Mouse (Mus musculus) MEL (cell line): ENCODE measurements around the gene Nhsl2.

Source experiments
- CTCF ChIP-seq, 3 experiments: IDR thresholded peaks in 2 of 3; conservative IDR thresholded peaks in 1 of 3; 2 replicates each; pipeline ENCODE4 v1.5.1; 2011 to 2012; ENCODE audit warnings: low read length in 3 of 3, low read depth in 2 of 3, mild to moderate bottlenecking in 2 of 3, improper control_type of control experiment in 1 of 3, inconsistent platforms in 1 of 3, mixed read lengths in 1 of 3, moderate library complexity in 1 of 3; ENCODE audit not compliant: control insufficient read depth in 1 of 3, insufficient read depth in 1 of 3, poor library complexity in 1 of 3, severe bottlenecking in 1 of 3
- GATA1 ChIP-seq: IDR thresholded peaks from 2 replicates; pipeline ENCODE4 v1.6.1; 2011; ENCODE audit warnings: low read depth, low read length, improper control_type of control experiment
- JUND ChIP-seq: IDR thresholded peaks from 2 replicates; pipeline ENCODE4 v1.6.1; 2011; ENCODE audit warnings: low read depth, mild to moderate bottlenecking, improper control_type of control experiment, low read length
- MAX ChIP-seq: IDR thresholded peaks from 2 replicates; pipeline ENCODE4 v1.6.1; 2011; ENCODE audit warnings: low read length, improper control_type of control experiment
- NELFE ChIP-seq: IDR thresholded peaks from 2 replicates; pipeline ENCODE4 v1.6.1; 2011; ENCODE audit warnings: low read depth, low read length, improper control_type of control experiment
- NRF1 ChIP-seq: IDR thresholded peaks from 2 replicates; pipeline ENCODE4 v1.6.1; 2014; ENCODE audit warnings: low read depth, mild to moderate bottlenecking, inconsistent platforms, low read length, improper control_type of control experiment, moderate library complexity; ENCODE audit not compliant: poor library complexity, insufficient read depth, severe bottlenecking
- POLR2A ChIP-seq, 2 experiments: IDR thresholded peaks; 2 replicates each; pipeline ENCODE4 v1.6.1; 2011 to 2012; ENCODE audit warnings: low read length in 2 of 2, mild to moderate bottlenecking in 2 of 2, control low read depth in 1 of 2, improper control_type of control experiment in 1 of 2, low read depth in 1 of 2, moderate library complexity in 1 of 2; ENCODE audit not compliant: control insufficient read depth in 1 of 2, insufficient read depth in 1 of 2, poor library complexity in 1 of 2
- RCOR1 ChIP-seq: IDR thresholded peaks from 2 replicates; pipeline ENCODE4 v1.6.1; 2012; ENCODE audit warnings: low read depth, mild to moderate bottlenecking, inconsistent platforms, low read length, improper control_type of control experiment
- USF1 ChIP-seq: IDR thresholded peaks from 2 replicates; pipeline ENCODE4 v1.6.1; 2014; ENCODE audit warnings: low read depth, mild to moderate bottlenecking, inconsistent platforms, low read length, improper control_type of control experiment, moderate library complexity

DNA sequence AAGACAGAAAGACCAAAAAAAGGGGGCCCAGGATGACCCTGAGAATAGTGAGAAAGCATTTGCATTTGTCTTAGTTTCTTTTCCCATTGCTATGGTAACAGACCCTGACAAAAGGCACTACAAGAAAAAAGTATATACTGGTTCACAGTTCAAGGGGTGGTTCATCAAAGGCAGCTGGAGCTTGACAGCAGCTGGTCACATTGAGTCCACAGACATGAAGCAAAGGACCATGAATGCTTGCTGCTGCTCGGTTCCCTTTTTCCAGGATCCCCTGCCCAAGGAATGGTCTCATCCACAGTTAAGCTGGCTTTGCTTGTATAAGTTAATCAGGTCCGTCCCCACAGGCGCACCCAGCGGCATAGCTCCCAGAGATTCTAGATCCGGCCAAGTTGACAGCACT is 225.2 kb downstream of the Nhsl2 start:
- no peak for TF ChIP-seq GATA1
- no peak for TF ChIP-seq POLR2A (IDR thresholded peaks at IDR 0.05; ENCODE audit: control insufficient read depth in 1 of 2, insufficient read depth in 1 of 2, low read depth in 1 of 2, low read length in 2 of 2, poor library complexity in 1 of 2)
- no peak for TF ChIP-seq CTCF (IDR thresholded peaks at IDR 0.05 in 2 of 3, conservative IDR thresholded peaks at IDR 0.05 in 1 of 3; ENCODE audit: control insufficient read depth in 1 of 3, insufficient read depth in 1 of 3, low read depth in 2 of 3, low read length in 3 of 3, poor library complexity in 1 of 3, severe bottlenecking in 1 of 3)
- no peak for TF ChIP-seq JUND
- TF ChIP-seq MAX = no peak
- TF ChIP-seq RCOR1 = no peak
- TF ChIP-seq NELFE = no peak
- no peak for TF ChIP-seq NRF1
- TF ChIP-seq USF1 = no peak
